Mouse (Mus musculus) kidney, adult 2 months (tissue): Measurements from ENCODE around the gene Il12a.

Experiments
- CTCF ChIP-seq: fragments of 200-500 bp; conservative IDR thresholded peaks from 2 replicates; pipeline ENCODE4 v1.5.1; 2011; ENCODE audit warnings: low read depth, mild to moderate bottlenecking, control low read depth, low read length, moderate library complexity, mixed read lengths; ENCODE audit not compliant: insufficient read depth, insufficient read length
- POLR2A ChIP-seq: fragments of 200-500 bp; IDR thresholded peaks from one replicate; pipeline ENCODE4 v1.6.1; 2011; ENCODE audit warnings: low read depth, low read length, control low read depth

DNA sequence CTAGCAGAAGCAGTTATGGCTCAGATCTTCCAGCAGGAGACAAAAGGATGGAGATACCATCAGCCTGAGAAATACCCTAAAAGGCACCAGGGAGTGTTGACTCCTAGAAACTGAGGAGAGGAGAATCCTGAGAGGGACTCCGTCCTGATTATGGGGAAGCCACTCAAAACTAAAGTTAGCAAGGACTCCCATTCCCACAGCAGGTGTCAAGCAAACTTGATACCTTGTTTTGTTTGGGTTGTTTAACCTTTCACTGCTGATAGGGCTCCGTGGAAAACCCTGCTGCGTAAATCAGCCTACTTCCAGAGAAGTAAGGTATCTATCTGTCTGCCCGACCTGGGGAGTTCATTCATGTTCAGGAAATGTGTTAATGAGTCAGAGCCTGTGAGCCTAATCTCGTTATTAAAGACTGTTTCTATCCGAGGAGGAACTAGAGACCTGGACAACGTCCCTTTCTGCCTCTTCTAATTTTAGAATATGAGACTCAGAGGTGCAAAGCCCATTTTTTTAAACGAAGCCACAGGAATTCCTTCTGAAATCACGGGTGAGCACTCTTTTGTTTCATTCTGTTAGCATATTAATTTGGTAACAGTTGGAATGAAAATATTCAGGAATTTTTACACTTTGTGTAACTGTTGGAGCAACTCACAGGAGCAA lies 32.7 kb upstream of the Il12a start:
- TF ChIP-seq CTCF (no peak), POLR2A (no peak)
